Mouse (Mus musculus): Measurements from ENCODE around the gene Gm21985.

DNA sequence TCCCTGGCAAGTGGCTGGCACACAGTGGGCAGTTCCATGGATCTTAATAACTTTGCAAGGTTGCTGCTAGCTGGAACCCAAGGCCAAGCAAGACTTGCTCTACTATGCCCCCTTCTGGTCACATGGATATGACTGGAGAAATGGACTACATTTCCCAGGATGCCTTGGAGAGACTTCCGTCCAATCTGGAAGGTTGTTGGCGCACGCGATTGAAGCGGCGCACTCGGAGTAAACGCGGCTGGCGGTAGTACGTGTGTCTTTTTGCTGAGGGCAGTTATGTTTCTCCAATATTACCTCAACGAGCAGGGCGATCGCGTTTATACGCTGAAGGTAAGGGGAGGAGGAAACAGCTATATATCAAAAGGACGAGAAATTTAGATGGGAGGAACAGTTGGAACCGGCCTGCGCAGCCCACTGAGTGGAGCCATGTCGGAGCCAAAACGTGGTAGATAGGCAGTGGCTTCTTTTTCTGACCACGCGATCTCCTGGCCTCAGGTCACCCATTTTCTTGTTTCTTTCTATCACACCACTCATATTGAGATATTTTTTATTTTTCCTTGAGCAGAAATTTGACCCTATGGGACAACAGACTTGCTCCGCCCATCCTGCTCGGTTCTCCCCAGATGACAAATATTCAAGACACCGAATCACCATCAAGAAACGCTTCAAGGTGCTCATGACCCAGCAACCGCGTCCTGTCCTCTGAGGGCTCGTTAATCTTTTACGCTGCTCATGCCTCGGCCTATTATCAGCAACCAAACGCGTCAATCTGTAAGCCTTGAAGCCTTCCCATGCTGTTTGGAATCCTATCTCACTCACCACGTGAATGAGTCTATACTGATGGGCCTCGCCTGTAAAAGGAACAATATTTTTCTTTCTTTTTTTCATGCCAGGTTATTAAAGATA, 4.1 kb upstream of the Gm21985 start, which contains the start of gene Nop10:
- TF ChIP-seq CTCF (IDR thresholded peaks at IDR 0.05; ENCODE audit: low read depth, low read length) (peak; percentile 65), POLR2A (IDR thresholded peaks at IDR 0.05; ENCODE audit: insufficient read depth, low read length) (peak; percentile 100)
